Mouse (Mus musculus) CH12.LX (cell line): ENCODE measurements at regions not wholly inside any gene's neighbourhood (a gene's known extent, or its start where the extent isn't known, plus 50 kb on each side); places are given as distances from the start of the nearest gene placed in this dataset.

Experiments used
- DNase-seq: peaks from one replicate; pipeline ENCODE4 v3.0.0-alpha.2; 2013; ENCODE audit errors: extremely low read depth
- H3K27ac ChIP-seq: 2 replicates; pipeline ENCODE4 v1.5.1; 2012; ENCODE audit warnings: low read depth, mild to moderate bottlenecking, control low read depth, moderate library complexity; ENCODE audit not compliant: insufficient read depth
- H3K27me3 ChIP-seq: replicated peaks from 2 replicates; pipeline ENCODE3; 2012; ENCODE audit warnings: inconsistent platforms
- H3K36me3 ChIP-seq, 2 experiments: replicated peaks in 1 of 2; 2 replicates each; pipeline versions ENCODE3 to v1.6.1; 2012; ENCODE audit warnings: inconsistent platforms in 1 of 2, low read length in 1 of 2, mild to moderate bottlenecking in 1 of 2, mixed read lengths in 1 of 2, moderate library complexity in 1 of 2; ENCODE audit not compliant: control insufficient read depth in 1 of 2, insufficient read depth in 1 of 2
- H3K4me1 ChIP-seq, 2 experiments: 2 replicates each; pipeline ENCODE4 v1.6.1; 2012; ENCODE audit warnings: inconsistent platforms in 1 of 2, moderate library complexity in 1 of 2; ENCODE audit not compliant: insufficient read depth in 2 of 2, control insufficient read depth in 1 of 2
- H3K4me2 ChIP-seq: 2 replicates; pipeline ENCODE4 v1.6.1; 2012; ENCODE audit warnings: low read depth, mild to moderate bottlenecking, control low read depth; ENCODE audit not compliant: poor library complexity, insufficient read depth, severe bottlenecking
- H3K4me3 ChIP-seq, 3 experiments: fragments of 150-350 bp in 1 of 3; sonication (generic) in 1 of 3; replicated peaks in 1 of 3; 2 replicates each; pipeline versions ENCODE3 to v1.5.1; 2011 to 2012; ENCODE audit warnings: low read depth in 2 of 3, low read length in 2 of 3, mild to moderate bottlenecking in 2 of 3, moderate library complexity in 2 of 3, control low read depth in 1 of 3, improper control_type of control experiment in 1 of 3, inconsistent platforms in 1 of 3, mixed read lengths in 1 of 3; ENCODE audit not compliant: poor library complexity in 1 of 3
- H3K79me2 ChIP-seq: replicated peaks from 2 replicates; pipeline ENCODE4 v1.6.1; 2012; ENCODE audit warnings: mild to moderate bottlenecking, moderate library complexity; ENCODE audit not compliant: control insufficient read depth, poor library complexity, insufficient read depth, severe bottlenecking; ENCODE audit errors: extremely low read depth
- H3K9ac ChIP-seq: 2 replicates; pipeline ENCODE4 v1.6.1; 2012; ENCODE audit warnings: low read depth, mild to moderate bottlenecking, control low read depth, moderate library complexity; ENCODE audit not compliant: insufficient read depth
- H3K9me3 ChIP-seq: replicated peaks from 2 replicates; pipeline ENCODE3; 2012; ENCODE audit warnings: low read length, inconsistent platforms, mixed read lengths
- BHLHE40 ChIP-seq: IDR thresholded peaks from 2 replicates; pipeline ENCODE4 v1.6.1; 2011; ENCODE audit warnings: mild to moderate bottlenecking, low read depth, low read length, improper control_type of control experiment
- CHD1 ChIP-seq: IDR thresholded peaks from 2 replicates; pipeline ENCODE4 v1.6.1; 2012; ENCODE audit warnings: low read depth, low read length, improper control_type of control experiment, inconsistent platforms
- CHD2 ChIP-seq: IDR thresholded peaks from 2 replicates; pipeline ENCODE4 v1.6.1; 2011; ENCODE audit warnings: low read length, improper control_type of control experiment
- ETS1 ChIP-seq: conservative IDR thresholded peaks from 2 replicates; pipeline ENCODE4 v1.6.1; 2012; ENCODE audit warnings: low read depth, mild to moderate bottlenecking, inconsistent platforms, low read length, improper control_type of control experiment, moderate library complexity
- JUND ChIP-seq: conservative IDR thresholded peaks from 2 replicates; pipeline ENCODE4 v1.6.1; 2011; ENCODE audit warnings: low read depth, low read length, improper control_type of control experiment
- MAFK ChIP-seq: IDR thresholded peaks from 2 replicates; pipeline ENCODE4 v1.6.1; 2011; ENCODE audit warnings: low read length, improper control_type of control experiment; ENCODE audit not compliant: insufficient replicate concordance
- MAX ChIP-seq: IDR thresholded peaks from 2 replicates; pipeline ENCODE4 v1.6.1; 2011; ENCODE audit warnings: low read length, improper control_type of control experiment
- MYC ChIP-seq: IDR thresholded peaks from 2 replicates; pipeline ENCODE4 v1.6.1; 2011; ENCODE audit warnings: low read depth, mild to moderate bottlenecking, improper control_type of control experiment, low read length
- NRF1 ChIP-seq: IDR thresholded peaks from 2 replicates; pipeline ENCODE4 v1.6.1; 2014; ENCODE audit warnings: low read depth, mild to moderate bottlenecking, inconsistent platforms, low read length, improper control_type of control experiment, moderate library complexity
- PAX5 ChIP-seq: IDR thresholded peaks from 2 replicates; pipeline ENCODE4 v1.6.1; 2012; ENCODE audit warnings: low read length, inconsistent platforms, mixed read lengths
- POLR2AphosphoS2 ChIP-seq: IDR thresholded peaks from 2 replicates; pipeline ENCODE4 v1.6.1; 2011; ENCODE audit warnings: low read depth, low read length, improper control_type of control experiment
- RCOR1 ChIP-seq: conservative IDR thresholded peaks from 2 replicates; pipeline ENCODE4 v1.6.1; 2012; ENCODE audit warnings: low read depth, mild to moderate bottlenecking, inconsistent platforms, low read length, improper control_type of control experiment
- SMC3 ChIP-seq: IDR thresholded peaks from 2 replicates; pipeline ENCODE4 v1.6.1; 2011; ENCODE audit warnings: low read depth, low read length, improper control_type of control experiment
- TBP ChIP-seq: conservative IDR thresholded peaks from 2 replicates; pipeline ENCODE4 v1.6.1; 2011; ENCODE audit warnings: low read depth, low read length, improper control_type of control experiment
- UBTF ChIP-seq: IDR thresholded peaks from 2 replicates; pipeline ENCODE4 v1.6.1; 2012; ENCODE audit warnings: low read depth, mild to moderate bottlenecking, inconsistent platforms, low read length, improper control_type of control experiment, moderate library complexity
- ZC3H11A ChIP-seq: IDR thresholded peaks from 2 replicates; pipeline ENCODE4 v1.6.1; 2012; ENCODE audit warnings: low read depth, mild to moderate bottlenecking, inconsistent platforms, low read length, improper control_type of control experiment
- ZKSCAN1 ChIP-seq: IDR thresholded peaks from 2 replicates; pipeline ENCODE4 v1.6.1; 2012; ENCODE audit warnings: low read depth, inconsistent platforms, low read length, improper control_type of control experiment, borderline replicate concordance
- dilution Hi-C: fragments of 300-500 bp; cut with MboI; formaldehyde crosslinking; loops from 2 replicates; pipeline ENCODE4 v1.14.3; 2020; ENCODE audit warnings: low sequenced_read_pairs; ENCODE audit not compliant: extremely low pct_unique_long_range_greater_than_20kb, extremely low pct_ligation_motif_present
- in situ Hi-C: fragments of 300-500 bp; cut with MboI; formaldehyde crosslinking; loops from 3 replicates; pipeline ENCODE4 v1.14.3; 2019; ENCODE audit warnings: low sequenced_read_pairs, low pct_ligation_motif_present, low pct_unique_long_range_greater_than_20kb, mixed read lengths

DNA sequence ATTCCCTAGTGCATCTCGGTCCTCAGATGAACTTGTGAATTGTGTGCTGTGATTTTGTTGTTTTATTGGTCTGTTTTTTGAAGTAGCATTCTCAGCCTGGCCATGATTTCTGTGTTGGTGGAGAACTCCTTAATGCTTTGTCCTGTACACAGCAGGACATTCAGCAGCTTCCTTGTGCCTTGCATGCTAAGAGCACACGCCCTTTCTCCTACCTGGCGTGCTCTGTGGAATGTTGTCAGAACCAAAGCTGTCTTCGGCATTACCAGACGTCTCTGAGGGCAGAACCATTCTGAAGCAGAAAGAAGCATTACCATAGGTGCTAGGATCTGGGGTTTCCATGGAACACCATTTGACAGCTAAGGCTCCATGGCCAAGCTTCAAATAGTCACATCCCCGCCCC, 75.0 kb upstream of the Epc2 start:
- DNase-seq = no peak
- TF ChIP-seq NRF1 (no peak), TBP (no peak), RCOR1 (no peak), CHD2 (no peak), MAFK (no peak), CHD1 (no peak), MYC (no peak), ZKSCAN1 (no peak), POLR2AphosphoS2 (no peak), PAX5 (no peak), ZC3H11A (no peak)
- Histone ChIP-seq H3K4me1 (no peaks in the 10 kb centered on the region), H3K4me3 (no peak overlapping the region), H3K4me2 (no peak overlapping the region), H3K9ac (no peak overlapping the region), H3K79me2 (no peaks in the 10 kb centered on the region), H3K27ac (no peak overlapping the region), H3K9me3 (no peaks in the 10 kb centered on the region), H3K27me3 (no peaks in the 10 kb centered on the region), H3K36me3 (no peaks in the 10 kb centered on the region)
- dilution Hi-C loops (no loop called here), in situ Hi-C loops (no loop called here)

DNA sequence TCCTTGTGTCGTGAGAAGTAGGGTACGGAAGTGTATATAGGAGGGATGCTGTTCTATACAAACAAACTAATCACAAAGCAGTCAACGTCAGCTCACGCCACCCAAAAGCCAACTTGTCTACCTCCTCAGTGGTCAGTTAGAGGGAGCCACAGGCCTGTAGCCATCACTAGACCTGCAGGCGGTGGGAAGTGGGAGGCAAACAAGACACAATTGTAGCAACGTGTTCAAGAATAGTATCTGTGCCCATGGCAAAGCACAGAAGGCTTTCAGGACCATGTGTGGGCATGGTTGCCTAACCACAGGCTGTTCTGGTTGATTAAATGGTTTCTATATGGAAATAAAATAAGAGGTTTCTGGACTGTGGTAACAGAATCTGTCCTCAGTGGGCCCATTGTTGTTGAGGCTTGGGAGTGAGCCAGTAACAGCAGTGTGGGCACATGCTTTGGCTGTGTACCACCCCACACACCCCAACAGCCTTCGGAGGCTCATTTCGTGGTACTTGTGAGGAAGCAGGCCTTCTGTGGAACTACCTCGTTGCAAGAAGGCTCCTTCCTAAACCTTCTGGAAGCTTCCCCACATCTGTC, 72.0 kb upstream of the Epc2 start:
- no peaks in the 10 kb centered on the region for H3K4me1 ChIP-seq
- TF ChIP-seq SMC3 (no peak), RCOR1 (no peak), ETS1 (no peak), JUND (no peak), MAX (no peak), MAFK (no peak)

DNA sequence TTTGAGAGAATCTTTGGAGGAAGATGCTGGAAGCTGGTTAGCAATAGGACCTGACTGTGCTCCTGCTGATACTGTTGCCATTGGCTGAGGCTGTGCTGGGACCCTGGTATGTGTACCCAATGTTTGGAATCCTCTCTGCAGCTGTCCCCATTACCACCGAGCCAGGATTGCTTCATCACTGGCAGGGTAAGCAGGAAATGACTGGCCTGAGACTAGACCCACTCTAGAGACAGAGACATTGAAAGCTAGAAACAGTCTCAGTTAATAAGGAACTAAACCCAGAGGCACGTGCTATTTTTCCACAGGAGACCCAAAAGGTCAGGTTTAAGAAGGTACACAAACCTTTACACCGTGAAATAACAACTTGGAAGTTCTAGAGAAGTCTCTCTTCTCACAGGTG, 70.3 kb upstream of the Epc2 start:
- H3K27me3 ChIP-seq = no peaks in the 10 kb centered on the region
- no peaks in the 10 kb centered on the region for H3K36me3 ChIP-seq
- no peaks in the 10 kb centered on the region for H3K4me1 ChIP-seq
- no peak overlapping the region for H3K4me3 ChIP-seq
- in situ Hi-C loops = no loop called here
- dilution Hi-C loops = no loop called here
- no peak overlapping the region for H3K4me2 ChIP-seq
- TF ChIP-seq UBTF (no peak), BHLHE40 (peak; percentile 37; the same call in 1 of the 2 replicates)
- H3K9ac ChIP-seq = no peak overlapping the region
- no peaks in the 10 kb centered on the region for H3K9me3 ChIP-seq
- H3K27ac ChIP-seq = no peak overlapping the region
- DNase-seq = no peak
- no peaks in the 10 kb centered on the region for H3K79me2 ChIP-seq

More for the DNA sequence above, 72.0 kb upstream of the Epc2 start:
- dilution Hi-C loops (no loop called here), in situ Hi-C loops (no loop called here)
- Histone ChIP-seq H3K27ac (no peak overlapping the region), H3K9ac (no peak overlapping the region), H3K9me3 (no peaks in the 10 kb centered on the region), H3K79me2 (no peaks in the 10 kb centered on the region), H3K4me2 (no peak overlapping the region), H3K4me3 (no peak overlapping the region), H3K27me3 (no peaks in the 10 kb centered on the region), H3K36me3 (no peaks in the 10 kb centered on the region)
- no peak for DNase-seq
